In the genomic region with DNA sequence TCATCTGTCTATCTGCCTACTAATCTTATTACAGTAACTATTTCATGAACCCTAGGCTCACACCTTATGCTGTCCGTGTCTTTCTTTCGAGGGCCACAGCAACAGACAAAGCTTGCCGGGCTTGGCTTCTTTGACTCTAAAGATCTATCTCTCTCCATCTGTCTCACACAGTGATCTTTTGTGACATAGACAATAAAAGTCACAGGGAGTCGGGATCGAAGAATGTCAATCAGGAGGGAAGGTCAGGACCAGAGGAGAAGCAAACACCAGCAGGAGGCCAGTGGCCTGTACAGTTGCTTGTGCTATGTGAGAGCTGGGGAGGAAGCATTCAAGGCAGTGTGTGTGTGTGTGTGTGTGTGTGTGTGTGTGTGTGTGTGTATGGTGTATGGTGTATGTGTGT, we compare ENCODE assay signal across 19 mouse cellular contexts. TPM values are rescaled to one million over a fixed set of nuclear protein-coding genes. Genes with fewer than 3 reads are reported as not detected.
"Had no signal": no experiment of that assay in that cellular context is flagged by ENCODE, and none has a peak within 500 bp of the region (broad histone marks: within the 10 kb centered on the region; RNA-seq: fewer than 3 reads in every experiment).

No protein-coding gene starts in this region.

- H3K36me3 ChIP-seq: liver, embryonic 13.5 days had no signal

- H3K9me3 ChIP-seq: liver, embryonic 13.5 days had no signal

- H3K27ac ChIP-seq: liver, embryonic 13.5 days had no signal

- H3K4me1 ChIP-seq: liver, embryonic 13.5 days had no signal

- H3K27me3 ChIP-seq: liver, embryonic 13.5 days had no signal

- H3K9ac ChIP-seq: liver, embryonic 13.5 days had no signal

- H3K4me2 ChIP-seq: liver, embryonic 13.5 days; midbrain, embryonic 11.5 days had no signal

- H3K4me3 ChIP-seq: left cerebral cortex, adult 2 months; liver, embryonic 13.5 days had no signal

- DNase-seq: kidney, postnatal 10 days; kidney, postnatal 36 days; liver, embryonic 13.5 days; lung, adult 2 months; lung, postnatal 14 days; lung, postnatal 4 days; midbrain, embryonic 14.5 days; thymus, adult 18-20 months; thymus, postnatal 36 days had no signal

RNA-seq across cellular contexts. Expression of gene Cacng2, which starts 54.3 kb away (rescaled TPM):
- total RNA-seq: liver, adult 2 months; megakaryocyte progenitor cell, adult 5-6 weeks; megakaryocyte-erythroid progenitor cell, adult 5-6 weeks had no signal
- polyA plus RNA-seq: limb, embryonic 11.5 days; liver, adult 2 months; liver, embryonic 13.5 days; liver, embryonic 16.5 days; lung, adult 2 months; lung, embryonic 16.5 days; spleen, adult 2 months; urinary bladder, adult 2 months had no signal
